Mouse (Mus musculus): ENCODE data around the gene Ccdc134. TPM values are rescaled to one million over a fixed set of nuclear protein-coding genes. Genes with fewer than 3 reads are reported as not detected.
A peak's percentile ranks its signal among the peaks of the same experiment; 100 is the strongest.
"Not testable (repeated sequence)": the region's sequence is repeated elsewhere in the genome, so short reads cannot be mapped to it uniquely, and the experiment has no call there.

Gene Ccdc134
- 28.6 to 54.3 TPM (median 43.2 TPM) in 3 replicates for total RNA-seq (2017)

- ATAC-seq (replicated peaks; ENCODE audit: insufficient number of reproducible peaks, low FRiP score, low TSS enrichment, poor library complexity, severe bottlenecking) = peak; percentile 96
Observed at GRCm38 (mm10) chr15:82127426-82128374, at the start of gene Ccdc134. Ccdc134 (plus strand) TSS chr15:82127922.

- no peak for ATAC-seq (replicated peaks; ENCODE audit: insufficient number of reproducible peaks, low FRiP score, low TSS enrichment, poor library complexity, severe bottlenecking)
Observed at GRCm38 (mm10) chr15:82079883-82080282, 47.8 kb upstream of the Ccdc134 start.

DNA sequence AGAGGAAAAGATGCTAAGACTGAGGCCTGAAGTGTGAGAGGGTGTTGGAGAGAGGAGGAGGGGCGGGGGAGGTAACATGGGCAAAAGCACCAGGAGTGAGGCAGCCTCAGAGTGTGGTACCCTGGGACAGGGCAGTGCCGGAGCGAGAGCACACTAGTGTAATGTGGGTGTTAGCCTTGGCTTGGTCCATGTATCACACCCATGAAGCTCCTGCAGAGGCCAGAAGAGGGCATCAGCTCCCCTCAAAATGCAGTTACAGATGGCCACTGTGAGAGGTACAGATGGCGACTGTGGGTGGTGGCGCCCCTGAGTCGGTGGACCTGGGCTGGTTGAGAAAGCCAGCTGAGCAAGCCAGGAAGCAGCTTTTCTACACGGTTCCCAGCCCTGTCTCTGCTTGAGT lies 46.6 kb upstream of the Ccdc134 start:
- 0 out of 2 replicates have a peak, but pooled peaks have one; percentile 56 for ATAC-seq (replicated peaks; ENCODE audit: insufficient number of reproducible peaks, low FRiP score, low TSS enrichment, poor library complexity, severe bottlenecking)

DNA sequence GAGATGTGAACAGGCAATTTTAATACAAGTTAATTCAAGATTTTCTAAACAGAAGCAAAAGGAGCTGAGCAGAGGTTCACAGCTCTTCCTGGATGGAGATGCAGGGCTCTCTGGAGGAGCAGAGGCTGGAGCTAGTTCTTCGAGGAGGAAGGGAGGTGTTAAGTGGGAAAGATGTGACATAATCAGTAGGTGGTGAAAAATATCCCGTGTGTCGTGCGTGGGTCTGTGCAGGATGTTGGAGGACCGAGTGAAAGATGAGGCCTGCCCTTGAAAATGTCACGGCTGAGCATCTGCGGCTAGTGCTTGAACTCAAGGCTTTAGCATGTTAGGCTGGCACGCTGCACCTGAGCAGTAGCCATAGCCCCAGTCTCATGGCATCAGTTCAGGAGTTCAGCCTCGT lies 42.1 kb upstream of the Ccdc134 start:
- ATAC-seq (replicated peaks; ENCODE audit: insufficient number of reproducible peaks, low FRiP score, low TSS enrichment, poor library complexity, severe bottlenecking) = no peak

- ATAC-seq (replicated peaks; ENCODE audit: insufficient number of reproducible peaks, low FRiP score, low TSS enrichment, poor library complexity, severe bottlenecking) = no peak
Observed at GRCm38 (mm10) chr15:82086131-82086530, 41.6 kb upstream of the Ccdc134 start.

- no peak for ATAC-seq (replicated peaks; ENCODE audit: insufficient number of reproducible peaks, low FRiP score, low TSS enrichment, poor library complexity, severe bottlenecking)
Observed at GRCm38 (mm10) chr15:82087266-82087665, 40.5 kb upstream of the Ccdc134 start.

DNA sequence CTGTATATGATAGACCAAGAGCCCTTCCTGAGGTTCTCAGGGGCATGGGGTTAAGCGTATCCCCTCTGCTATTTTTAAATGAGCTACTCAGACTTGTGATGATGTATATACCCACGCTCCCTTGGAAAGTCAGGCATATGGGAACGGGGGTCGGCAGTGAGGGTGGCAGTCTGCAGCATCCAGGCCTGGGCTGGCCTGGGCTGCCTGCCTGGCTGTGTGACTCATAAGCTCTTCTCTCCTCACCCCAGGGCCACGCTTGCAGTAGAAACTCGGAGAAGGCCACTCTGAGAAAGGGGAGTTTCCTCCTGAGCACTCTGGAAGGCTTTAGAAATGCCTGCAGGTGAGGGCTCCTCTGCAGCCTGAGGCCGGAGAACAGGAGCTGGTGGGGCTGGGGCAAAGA lies 36.7 kb upstream of the Ccdc134 start:
- ATAC-seq (replicated peaks; ENCODE audit: insufficient number of reproducible peaks, low FRiP score, low TSS enrichment, poor library complexity, severe bottlenecking) = no peak

GRCm38 (mm10) chr15:82106953-82107555 lies 20.7 kb upstream of the Ccdc134 start:
- no peak for ATAC-seq (replicated peaks; ENCODE audit: insufficient number of reproducible peaks, low FRiP score, low TSS enrichment, poor library complexity, severe bottlenecking)

DNA sequence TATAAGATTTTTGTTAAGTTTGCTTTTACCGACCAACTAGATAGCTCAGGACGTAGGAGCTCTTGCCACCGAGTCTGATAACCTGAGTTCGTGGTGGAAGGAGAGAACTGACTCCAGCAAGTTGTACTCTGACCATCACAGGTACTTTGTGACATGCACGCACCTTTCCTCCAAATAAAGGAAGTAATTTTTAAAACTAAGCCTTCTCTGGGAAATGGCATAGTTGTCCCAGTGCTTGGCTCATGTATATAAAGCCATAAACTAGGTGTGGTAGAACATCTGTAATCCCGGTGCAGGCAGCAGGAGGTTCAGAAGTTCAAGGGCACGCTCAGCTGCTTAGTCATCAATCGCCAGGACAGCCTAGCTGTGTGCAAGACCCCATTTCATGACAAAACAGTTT lies 7.2 kb upstream of the Ccdc134 start:
- ATAC-seq (replicated peaks; ENCODE audit: insufficient number of reproducible peaks, low FRiP score, low TSS enrichment, poor library complexity, severe bottlenecking) = no peak

DNA sequence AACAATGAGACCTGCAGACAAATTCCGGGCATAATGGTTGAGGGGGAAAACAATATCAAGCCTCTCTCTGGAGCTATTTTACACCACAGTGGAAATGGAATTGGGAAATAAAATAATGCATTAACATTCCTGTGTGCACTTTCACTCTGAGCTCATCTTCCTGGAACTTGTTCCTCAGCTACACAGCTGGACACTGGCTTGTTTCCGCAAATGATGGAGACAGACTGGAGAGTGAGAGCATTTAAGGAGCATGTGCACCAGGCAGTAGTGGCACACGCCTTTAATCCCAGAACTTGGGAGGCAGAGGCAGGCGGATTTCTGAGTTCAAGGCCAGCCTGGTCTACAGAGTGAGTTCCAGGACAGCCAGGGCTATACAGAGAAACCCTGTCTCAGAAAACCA lies 1.0 kb upstream of the Ccdc134 start:
- not testable (repeated sequence) for ATAC-seq (replicated peaks; ENCODE audit: insufficient number of reproducible peaks, low FRiP score, low TSS enrichment, poor library complexity, severe bottlenecking)

GRCm38 (mm10) chr15:82128398-82128797 lies 676 bp downstream of the Ccdc134 start:
- no peak for ATAC-seq (replicated peaks; ENCODE audit: insufficient number of reproducible peaks, low FRiP score, low TSS enrichment, poor library complexity, severe bottlenecking)

DNA sequence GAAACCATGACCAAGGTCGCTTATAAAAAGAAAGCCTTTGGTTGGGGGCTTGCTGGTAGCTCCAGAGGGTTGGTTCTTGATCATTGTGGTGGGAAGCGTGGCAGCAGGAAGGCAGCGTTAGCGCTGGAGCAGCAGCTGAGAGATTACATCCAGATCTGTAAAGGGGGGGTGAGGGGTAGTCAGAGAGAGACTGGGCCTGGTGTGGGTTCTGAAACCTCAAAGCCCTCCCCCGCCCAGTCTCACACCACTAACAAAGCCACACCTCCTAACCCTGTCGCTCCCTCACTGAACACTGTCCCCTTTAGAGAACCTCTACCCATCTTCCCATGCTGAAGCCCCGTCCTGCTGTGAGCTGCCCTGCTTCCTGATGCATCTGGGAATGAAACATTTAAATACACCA lies 2.9 kb downstream of the Ccdc134 start:
- no peak for ATAC-seq (replicated peaks; ENCODE audit: insufficient number of reproducible peaks, low FRiP score, low TSS enrichment, poor library complexity, severe bottlenecking)

GRCm38 (mm10) chr15:82135372-82135771 lies 7.7 kb downstream of the Ccdc134 start:
- no peak for ATAC-seq (replicated peaks; ENCODE audit: insufficient number of reproducible peaks, low FRiP score, low TSS enrichment, poor library complexity, severe bottlenecking)

- ATAC-seq (replicated peaks; ENCODE audit: insufficient number of reproducible peaks, low FRiP score, low TSS enrichment, poor library complexity, severe bottlenecking) = peak; percentile 74; the same call in 1 of the 2 replicates
Observed at GRCm38 (mm10) chr15:82138565-82138964, 10.8 kb downstream of the Ccdc134 start.

DNA sequence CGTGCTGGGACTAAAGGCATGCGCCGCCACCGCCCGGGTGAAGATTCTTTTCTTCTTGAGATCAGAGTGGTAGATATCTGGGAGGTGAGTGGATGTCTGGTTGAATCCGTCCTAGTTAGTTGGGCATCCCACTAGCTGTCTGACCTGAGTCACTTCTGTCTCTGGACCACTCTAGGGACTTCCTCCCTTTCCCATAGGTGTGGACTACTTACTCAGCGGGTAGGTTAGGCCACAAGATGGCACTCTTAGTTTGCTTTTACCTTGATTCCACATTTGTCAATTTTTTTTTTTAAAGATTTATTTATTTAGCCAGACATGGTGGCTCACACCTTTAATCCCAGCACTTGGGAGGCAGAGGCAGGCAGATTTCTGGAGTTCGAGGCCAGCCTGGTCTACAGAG lies 11.5 kb downstream of the Ccdc134 start:
- ATAC-seq (replicated peaks; ENCODE audit: insufficient number of reproducible peaks, low FRiP score, low TSS enrichment, poor library complexity, severe bottlenecking) = no peak

DNA sequence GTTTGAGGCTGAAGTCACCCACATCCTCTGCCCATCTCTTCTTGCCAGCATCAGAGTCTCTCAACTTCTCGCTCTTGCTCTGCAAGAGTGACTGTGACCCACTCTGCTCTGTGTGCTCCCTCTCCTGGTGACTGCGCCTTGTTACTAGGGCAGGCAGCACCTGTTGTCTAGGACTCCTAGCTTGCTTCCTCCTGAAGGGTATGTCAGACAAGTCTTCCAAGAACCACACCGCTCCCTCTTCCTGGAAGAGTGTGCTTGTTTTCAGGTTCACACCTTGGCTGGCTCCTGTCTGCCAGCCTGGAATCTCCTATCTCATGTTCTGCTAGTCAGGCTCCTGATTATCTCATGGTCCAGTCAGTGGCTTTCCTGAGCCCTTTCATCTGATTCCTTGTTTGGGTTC lies 12.6 kb downstream of the Ccdc134 start:
- ATAC-seq (replicated peaks; ENCODE audit: insufficient number of reproducible peaks, low FRiP score, low TSS enrichment, poor library complexity, severe bottlenecking) = no peak

- no peak for ATAC-seq (replicated peaks; ENCODE audit: insufficient number of reproducible peaks, low FRiP score, low TSS enrichment, poor library complexity, severe bottlenecking)
Observed at GRCm38 (mm10) chr15:82144157-82144556, 16.4 kb downstream of the Ccdc134 start.

GRCm38 (mm10) chr15:82145408-82145807 lies 17.7 kb downstream of the Ccdc134 start:
- ATAC-seq (replicated peaks; ENCODE audit: insufficient number of reproducible peaks, low FRiP score, low TSS enrichment, poor library complexity, severe bottlenecking) = no peak

DNA sequence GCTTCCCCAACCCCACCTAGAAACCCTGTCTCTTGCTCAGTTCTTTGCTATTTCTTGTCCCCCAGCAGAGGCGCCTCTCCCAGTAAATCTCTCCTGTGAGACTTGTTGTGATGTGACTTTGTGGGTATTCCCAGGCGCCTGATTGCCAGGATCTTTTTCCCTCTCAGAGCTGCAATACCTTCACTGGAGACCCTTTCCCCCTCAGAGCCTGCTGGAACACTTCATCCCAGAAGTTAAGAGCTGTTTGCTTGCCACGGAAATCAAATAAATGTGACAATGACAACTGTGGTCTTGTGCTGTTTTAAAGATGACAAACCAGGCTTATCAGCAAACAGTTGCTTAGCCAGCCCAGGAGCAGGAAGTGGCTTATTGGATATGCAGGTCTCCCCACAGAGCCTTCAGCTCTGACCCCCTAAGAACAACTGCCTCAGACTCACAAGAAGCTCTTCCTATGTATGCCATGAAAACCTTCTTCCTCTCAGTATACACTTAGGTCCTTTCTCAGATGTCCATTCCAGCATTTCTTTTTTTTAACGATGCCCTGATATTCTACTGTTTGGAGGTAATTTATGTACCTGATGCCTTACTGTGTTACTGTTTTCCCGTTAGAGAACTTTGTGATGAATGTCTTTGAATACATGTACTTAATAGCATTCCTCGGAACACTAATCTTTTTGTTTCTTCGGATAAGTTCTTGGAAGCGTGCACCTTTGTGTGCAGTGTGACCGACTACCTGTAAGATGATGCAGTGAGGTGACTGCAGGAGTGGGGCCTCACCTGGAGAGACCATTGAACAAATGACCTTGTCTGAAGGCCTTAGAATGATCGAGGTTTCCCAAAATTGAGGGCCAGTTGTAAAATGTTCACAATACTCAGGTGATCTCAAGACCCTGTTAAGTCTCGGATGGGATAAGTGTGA lies 18.4 kb downstream of the Ccdc134 start:
- ATAC-seq (replicated peaks; ENCODE audit: insufficient number of reproducible peaks, low FRiP score, low TSS enrichment, poor library complexity, severe bottlenecking) = no peak

Data from monocyte, adult 5-6 weeks (primary cell).